Mouse (Mus musculus) inflammation-experienced regulatory T-cells, adult 6 months (primary cell): ENCODE measurements around the gene Nck1. TPM values are rescaled to one million over a fixed set of nuclear protein-coding genes. Genes with fewer than 3 reads are reported as not detected.

ENCODE experiments used
- ATAC-seq: one replicate; pipeline ENCODE4 v1.8.0; 2017
- polyA plus RNA-seq, 3 experiments: library from polyadenylated mRNA; unstranded; fragments of 100-300 nt; shearing (Covaris generic); gene quantifications; one replicate each; pipeline ENCODE4 v1.2.1; 2017

The Nck1 gene
- polyA plus RNA-seq, 3 experiments from 2014 or later: 72.0 to 99.7 (median 81.6) TPM

- ATAC-seq: no peak
Measured at GRCm38 (mm10) chr9:100534686-100535085, 11.2 kb downstream of the Nck1 start.

GRCm38 (mm10) chr9:100532847-100533505, 13.0 kb downstream of the Nck1 start:
- ATAC-seq: no peak

- ATAC-seq: no peak
Measured at GRCm38 (mm10) chr9:100531296-100531695, 14.6 kb downstream of the Nck1 start.

GRCm38 (mm10) chr9:100525225-100525624, 20.7 kb downstream of the Nck1 start:
- ATAC-seq: no peak

- peak; percentile 96 for ATAC-seq
Measured at GRCm38 (mm10) chr9:100522029-100522428, 23.9 kb downstream of the Nck1 start.

- no peak for ATAC-seq
Measured at GRCm38 (mm10) chr9:100520586-100520985, 25.3 kb downstream of the Nck1 start.

GRCm38 (mm10) chr9:100520012-100520411, 25.9 kb downstream of the Nck1 start:
- no peak for ATAC-seq

GRCm38 (mm10) chr9:100507581-100507980, 38.4 kb downstream of the Nck1 start:
- ATAC-seq: no peak

- no peak for ATAC-seq
Measured at GRCm38 (mm10) chr9:100506652-100507051, 39.3 kb downstream of the Nck1 start.

- ATAC-seq: no peak
Measured at GRCm38 (mm10) chr9:100505498-100505897, 40.4 kb downstream of the Nck1 start.

- peak; percentile 60 for ATAC-seq
Measured at GRCm38 (mm10) chr9:100493611-100494261, 52.2 kb downstream of the Nck1 start.

GRCm38 (mm10) chr9:100491424-100491823, 54.5 kb downstream of the Nck1 start:
- ATAC-seq: no peak

- ATAC-seq: no peak
Measured at GRCm38 (mm10) chr9:100488969-100489368, 57.0 kb downstream of the Nck1 start.

- no peak for ATAC-seq
Measured at GRCm38 (mm10) chr9:100488056-100488713, 57.7 kb downstream of the Nck1 start.

- ATAC-seq: no peak
Measured at GRCm38 (mm10) chr9:100486431-100486830, 59.5 kb downstream of the Nck1 start, which contains the start of gene Il20rb. Gene Il20rb, minus strand, starts transcription at chr9:100486788.

GRCm38 (mm10) chr9:100483318-100483717, 62.6 kb downstream of the Nck1 start:
- ATAC-seq: no peak

GRCm38 (mm10) chr9:100481626-100482025, 64.3 kb downstream of the Nck1 start:
- no peak for ATAC-seq

- no peak for ATAC-seq
Measured at GRCm38 (mm10) chr9:100474056-100474455, 71.9 kb downstream of the Nck1 start.

GRCm38 (mm10) chr9:100473361-100473760, 72.6 kb downstream of the Nck1 start:
- no peak for ATAC-seq

- no peak for ATAC-seq
Measured at GRCm38 (mm10) chr9:100472931-100473330, 73.0 kb downstream of the Nck1 start.

GRCm38 (mm10) chr9:100471605-100471953, 74.4 kb downstream of the Nck1 start:
- ATAC-seq: no peak

GRCm38 (mm10) chr9:100470936-100471604, 74.9 kb downstream of the Nck1 start:
- no peak for ATAC-seq

GRCm38 (mm10) chr9:100470228-100470627, 75.7 kb downstream of the Nck1 start:
- no peak for ATAC-seq
